Mouse (Mus musculus): ENCODE results near the gene Fam78b. TPM values are rescaled to one million over a fixed set of nuclear protein-coding genes. Genes with fewer than 3 reads are reported as not detected.

Gene Fam78b
- 1 to 10 TPM; 1.4 to 3.0 TPM for total RNA-seq (2021)
- long read RNA-seq, experiment 1, result 0 reads
- long read RNA-seq, experiment 2, partial matches to known transcripts, result 0 of 1 reads
- long read RNA-seq, experiment 2, other reads (novel, unspliced or antisense), result 0 of 1 reads

- intact Hi-C loops (cut with DNase I), result no loop called here
- DNase-seq, result no peak
Measured at GRCm38 (mm10) chr1:167001174-167001843, at the start of gene Fam78b. Gene Fam78b, plus strand, starts transcription at chr1:167001417.

- intact Hi-C loops (cut with DNase I), result no loop called here
- no peak for DNase-seq
Measured at GRCm38 (mm10) chr1:166964508-166964907, 36.7 kb upstream of the Fam78b start.

GRCm38 (mm10) chr1:166968271-166968670, 32.9 kb upstream of the Fam78b start:
- DNase-seq, result no peak
- intact Hi-C loops (cut with DNase I), result no loop called here

- intact Hi-C loops (cut with DNase I), result no loop called here
- no peak for DNase-seq
Measured at GRCm38 (mm10) chr1:166973731-166974130, 27.5 kb upstream of the Fam78b start.

- intact Hi-C loops (cut with DNase I), result no loop called here
- DNase-seq, result no peak
Measured at GRCm38 (mm10) chr1:166978611-166979010, 22.6 kb upstream of the Fam78b start.

GRCm38 (mm10) chr1:166994266-166994665, 7.0 kb upstream of the Fam78b start:
- intact Hi-C loops (cut with DNase I), result no loop called here

GRCm38 (mm10) chr1:166996250-166996649, 5.0 kb upstream of the Fam78b start:
- DNase-seq, result no peak
- intact Hi-C loops (cut with DNase I), result no loop called here

More at GRCm38 (mm10) chr1:166994266-166994665, 7.0 kb upstream of the Fam78b start:
- DNase-seq, result no peak

- no peak for DNase-seq
- intact Hi-C loops (cut with DNase I), result no loop called here
Measured at GRCm38 (mm10) chr1:166996811-166997210, 4.4 kb upstream of the Fam78b start.

- peak; percentile 76 to 77 for DNase-seq
- intact Hi-C loops (cut with DNase I), result no loop called here
Measured at GRCm38 (mm10) chr1:167000529-167001173, 566 bp upstream of the Fam78b start.

- no peak for DNase-seq
- intact Hi-C loops (cut with DNase I), result no loop called here
Measured at GRCm38 (mm10) chr1:167001844-167002485, 748 bp downstream of the Fam78b start.

- intact Hi-C loops (cut with DNase I), result no loop called here
- peak; percentile 35 to 50 for DNase-seq
Measured at GRCm38 (mm10) chr1:167002486-167002850, 1.3 kb downstream of the Fam78b start.

GRCm38 (mm10) chr1:167004621-167005020, 3.4 kb downstream of the Fam78b start:
- intact Hi-C loops (cut with DNase I), result no loop called here
- no peak for DNase-seq

- intact Hi-C loops (cut with DNase I), result no loop called here
- no peak for DNase-seq
Measured at GRCm38 (mm10) chr1:167007341-167007740, 6.1 kb downstream of the Fam78b start.

GRCm38 (mm10) chr1:167010190-167010589, 9.0 kb downstream of the Fam78b start:
- intact Hi-C loops (cut with DNase I), result no loop called here
- DNase-seq, result no peak

- intact Hi-C loops (cut with DNase I), result no loop called here
- DNase-seq, result no peak
Measured at GRCm38 (mm10) chr1:167011301-167011700, 10.1 kb downstream of the Fam78b start.

GRCm38 (mm10) chr1:167012616-167013015, 11.4 kb downstream of the Fam78b start:
- intact Hi-C loops (cut with DNase I), result no loop called here
- no peak for DNase-seq

GRCm38 (mm10) chr1:167013234-167013864, 12.1 kb downstream of the Fam78b start:
- peak in 1 of 2 experiments; percentile 22 for DNase-seq

GRCm38 (mm10) chr1:167016269-167016668, 15.1 kb downstream of the Fam78b start:
- DNase-seq, result no peak
- intact Hi-C loops (cut with DNase I), result no loop called here

More at GRCm38 (mm10) chr1:167013234-167013864, 12.1 kb downstream of the Fam78b start:
- intact Hi-C loops (cut with DNase I), result no loop called here

- intact Hi-C loops (cut with DNase I), result no loop called here
- DNase-seq, result no peak
Measured at GRCm38 (mm10) chr1:167022001-167022424, 20.8 kb downstream of the Fam78b start.

- intact Hi-C loops (cut with DNase I), result no loop called here
- DNase-seq, result no peak
Measured at GRCm38 (mm10) chr1:167022541-167023121, 21.4 kb downstream of the Fam78b start.

GRCm38 (mm10) chr1:167023794-167024193, 22.6 kb downstream of the Fam78b start:
- intact Hi-C loops (cut with DNase I), result no loop called here
- DNase-seq, result no peak

Data from gastrocnemius, postnatal 36 days (tissue).